Mouse (Mus musculus): ENCODE results near the gene Exoc4. TPM values are rescaled to one million over a fixed set of nuclear protein-coding genes. Genes with fewer than 3 reads are reported as not detected.

Gene Exoc4
- total RNA-seq, 2 experiments from 2014 or later = 78.0 to 87.1 TPM

- no peak for DNase-seq (ENCODE audit: extremely low spot score in 1 of 2, low spot score in 1 of 2)
Measured at GRCm38 (mm10) chr6:33982709-33983108, 733.8 kb downstream of the Exoc4 start.

DNA sequence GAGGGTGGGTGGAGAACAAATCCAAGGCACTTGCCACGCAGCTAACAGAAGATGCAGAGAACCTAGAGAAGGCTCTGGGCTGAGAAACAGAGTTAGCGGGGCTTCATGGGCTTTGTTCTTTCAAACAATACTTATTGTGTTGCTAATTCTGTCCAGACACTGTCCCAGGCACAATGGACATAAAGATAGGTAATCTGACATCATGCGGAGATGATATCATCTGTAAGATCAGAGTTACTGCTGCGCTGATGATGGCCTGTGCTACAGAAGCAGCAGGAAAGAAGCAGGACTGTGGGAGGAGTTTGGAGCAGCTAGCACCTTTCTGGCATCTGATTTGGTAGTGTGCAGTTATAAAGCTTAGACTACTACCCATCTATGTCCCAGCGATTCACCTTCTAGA, 738.2 kb downstream of the Exoc4 start:
- no peak for DNase-seq (ENCODE audit: extremely low spot score in 1 of 2, low spot score in 1 of 2)

DNA sequence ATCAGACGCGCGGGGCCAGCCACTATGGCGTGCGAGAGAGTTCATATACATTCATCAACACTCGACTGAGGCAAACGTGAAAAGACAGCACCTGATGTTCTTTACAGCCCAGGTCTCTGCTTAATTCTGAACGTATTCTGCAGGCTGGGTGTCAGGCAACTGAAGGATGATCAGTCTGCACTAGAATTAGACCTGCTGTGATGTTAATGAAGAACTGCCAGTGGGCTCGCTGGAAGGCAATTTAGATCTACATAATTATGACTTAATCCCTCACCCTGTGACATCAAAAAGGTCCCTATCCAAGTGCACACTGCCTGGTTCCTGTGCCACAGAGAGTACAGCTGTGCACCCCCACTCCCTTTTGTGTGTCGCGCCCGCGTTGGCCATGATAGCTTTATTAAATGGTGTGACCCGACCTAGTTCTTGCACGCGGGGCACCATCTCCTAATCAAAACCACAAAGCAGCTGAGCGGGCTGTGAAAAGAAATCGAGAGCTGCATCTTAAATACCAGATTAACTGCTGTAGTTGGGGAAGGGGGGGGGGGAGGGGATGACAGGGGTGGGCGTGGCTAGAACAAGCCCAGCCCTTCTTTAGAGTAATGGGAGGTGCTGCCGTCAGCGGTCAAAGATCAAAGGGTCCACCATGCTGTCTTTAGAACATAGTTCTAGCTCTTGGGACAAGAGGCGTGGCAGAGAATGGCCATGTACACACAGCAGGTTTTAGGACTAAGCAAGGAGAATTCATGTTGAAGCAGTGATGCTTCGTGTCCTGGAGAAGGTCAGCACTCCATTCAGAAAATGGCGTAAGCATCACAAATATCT, 743.5 kb downstream of the Exoc4 start:
- DNase-seq (ENCODE audit: extremely low spot score in 1 of 2, low spot score in 1 of 2) = no peak

GRCm38 (mm10) chr6:33993842-33994241, 745.0 kb downstream of the Exoc4 start:
- no peak for DNase-seq (ENCODE audit: extremely low spot score in 1 of 2, low spot score in 1 of 2)

DNA sequence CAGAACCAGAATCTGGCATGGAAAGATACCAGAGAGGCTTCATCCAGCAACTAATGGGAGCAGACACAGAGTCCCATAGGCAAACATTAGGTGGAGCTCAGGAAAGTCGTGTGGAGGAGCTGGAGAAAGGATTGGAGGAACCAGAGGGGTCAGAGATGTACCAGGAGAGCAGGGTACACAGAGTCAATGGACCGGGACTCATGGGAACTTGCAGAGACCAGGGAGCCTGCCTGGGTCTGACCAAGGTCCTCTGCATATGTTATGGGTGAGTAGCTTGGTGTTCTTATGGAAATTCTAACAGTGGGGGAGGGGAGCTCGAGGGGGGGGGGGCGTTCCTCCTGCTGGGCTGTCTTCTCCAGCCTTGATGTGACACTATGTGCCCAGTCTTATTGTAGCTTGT, 749.7 kb downstream of the Exoc4 start:
- no peak for DNase-seq (ENCODE audit: extremely low spot score in 1 of 2, low spot score in 1 of 2)

- DNase-seq (ENCODE audit: extremely low spot score in 1 of 2, low spot score in 1 of 2) = no peak
Measured at GRCm38 (mm10) chr6:33999530-33999929, 750.6 kb downstream of the Exoc4 start.

DNA sequence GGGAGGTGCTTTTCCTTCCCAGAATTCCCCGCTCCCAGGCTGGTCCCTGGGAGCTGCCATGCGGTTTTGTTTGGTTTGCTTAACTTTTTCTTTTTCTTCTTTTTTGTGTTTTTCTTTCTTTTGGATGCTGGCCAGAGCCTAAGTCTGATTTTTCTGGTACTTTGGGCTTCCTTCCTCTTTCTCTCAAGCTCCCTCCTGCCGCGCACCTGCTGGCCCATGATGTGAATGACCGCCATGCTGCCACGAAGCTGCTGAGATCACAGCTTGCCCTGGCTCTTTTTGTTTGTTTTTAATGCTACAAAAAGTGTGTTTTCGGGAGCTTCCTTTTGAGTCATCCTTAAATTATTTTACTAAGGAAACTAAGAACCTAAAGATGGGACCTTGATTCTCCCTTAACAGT, 751.8 kb downstream of the Exoc4 start:
- no peak for DNase-seq (ENCODE audit: extremely low spot score in 1 of 2, low spot score in 1 of 2)

DNA sequence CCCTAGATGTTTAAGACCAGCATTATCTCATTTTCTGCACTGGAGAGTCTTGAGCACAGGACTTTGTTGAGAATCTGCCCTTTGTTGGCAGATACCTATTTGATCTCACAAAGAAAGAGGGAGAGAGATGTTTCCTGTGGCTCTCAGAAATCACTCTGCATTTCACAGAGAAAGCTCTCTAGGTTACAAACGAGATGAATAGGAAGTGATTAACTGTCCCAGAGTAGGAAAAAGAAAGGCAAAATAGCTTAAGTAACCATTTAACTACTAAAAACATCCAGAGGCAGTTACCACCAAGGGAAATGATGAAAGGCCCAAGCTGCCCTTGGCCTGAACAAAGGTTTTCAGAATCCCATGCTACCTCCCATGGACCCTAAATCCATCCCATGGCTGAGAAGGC, 754.1 kb downstream of the Exoc4 start:
- no peak for DNase-seq (ENCODE audit: extremely low spot score in 1 of 2, low spot score in 1 of 2)

GRCm38 (mm10) chr6:34013469-34013868, 764.6 kb downstream of the Exoc4 start:
- no peak for DNase-seq (ENCODE audit: extremely low spot score in 1 of 2, low spot score in 1 of 2)

Other genes with a start within 250 kb of the Exoc4 start
- 100 to 1,000 TPM in 1 of 2 experiments, 10 to 100 TPM in 1; 94.9 to 103 TPM for gene Chchd3, start 188.8 kb upstream of the Exoc4 start, total RNA-seq (2021)